Mouse (Mus musculus) layer of hippocampus, adult 2 months (tissue): ENCODE measurements at regions not wholly inside any gene's neighbourhood (a gene's known extent, or its start where the extent isn't known, plus 50 kb on each side); places are given as distances from the start of the nearest gene placed in this dataset.
"Not testable (repeated sequence)": the region's sequence is repeated elsewhere in the genome, so short reads cannot be mapped to it uniquely, and the experiment has no call there.

ENCODE experiments used
- DNase-seq, 2 experiments: peaks; one replicate each; pipeline ENCODE4 v3.0.0; 2022; ENCODE audit warnings: low spot score in 2 of 2
- H3K27ac ChIP-seq: fragments of 200-600 bp; 2 replicates; pipeline ENCODE4 v1.8.1; 2022
- H3K4me3 ChIP-seq: fragments of 200-600 bp; 2 replicates; pipeline ENCODE4 v1.8.1; 2022; ENCODE audit warnings: mild to moderate bottlenecking
- CTCF ChIP-seq: fragments of 200-600 bp; conservative IDR thresholded peaks from 2 replicates; pipeline ENCODE4 v1.8.1; 2022; ENCODE audit warnings: antibody characterized with exemption, mild to moderate bottlenecking, moderate library complexity

GRCm38 (mm10) chr13:10947398-10947797, 586.8 kb upstream of the Chrm3 start:
- no peak for TF ChIP-seq CTCF
- DNase-seq = no peak
- Histone ChIP-seq H3K27ac (no peak overlapping the region), H3K4me3 (no peak overlapping the region)

DNA sequence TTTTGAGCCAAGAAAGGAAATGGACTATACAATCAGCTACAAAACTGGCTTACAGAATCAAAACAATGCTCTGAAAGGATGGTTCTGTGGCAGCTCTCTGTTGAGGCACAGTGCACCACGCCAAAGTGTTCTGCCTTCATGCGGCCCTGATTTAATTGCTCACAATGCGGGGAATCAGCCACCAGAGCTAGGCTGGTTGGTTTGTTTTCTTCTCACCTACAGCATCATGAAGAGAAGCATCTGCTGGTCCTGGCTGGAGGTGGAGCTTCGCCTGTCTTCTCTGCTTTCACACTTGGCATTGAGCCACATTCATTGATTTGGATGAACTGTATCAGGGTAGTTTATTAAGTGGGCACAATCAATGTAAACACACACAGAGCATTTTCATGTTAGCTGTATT, 583.2 kb upstream of the Chrm3 start:
- TF ChIP-seq CTCF = no peak
- DNase-seq = no peak
- Histone ChIP-seq H3K4me3 (no peak overlapping the region), H3K27ac (no peak overlapping the region)

DNA sequence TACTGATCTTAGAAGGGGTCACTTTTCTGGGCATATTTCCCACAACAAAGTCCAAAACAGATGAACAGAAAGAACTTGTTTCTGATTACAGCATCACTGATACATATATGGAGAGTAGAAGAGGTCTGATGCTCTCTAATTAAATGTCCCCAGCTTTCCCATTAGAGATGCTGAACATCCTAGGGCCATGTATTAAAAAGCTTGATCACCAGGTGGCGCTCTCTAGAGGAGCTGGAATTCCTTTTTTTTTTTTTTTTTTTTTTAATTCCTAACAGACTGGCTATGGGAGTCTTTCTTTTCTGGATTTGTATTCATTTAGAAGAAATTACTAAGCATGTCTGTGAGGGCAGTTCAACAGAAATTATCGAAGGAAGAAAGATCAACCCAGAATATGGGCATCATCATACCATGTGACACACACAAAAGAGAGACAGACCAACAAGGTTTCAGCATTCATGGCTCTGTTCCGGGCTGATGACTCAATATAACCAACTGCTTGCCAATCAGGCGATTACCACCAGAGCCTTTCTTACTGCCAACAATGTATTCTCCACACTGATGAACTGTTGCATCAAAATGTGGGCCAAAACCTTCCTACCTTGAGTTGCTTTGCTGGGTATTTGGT, 581.5 kb upstream of the Chrm3 start:
- peak; percentile 79 for TF ChIP-seq CTCF
- Histone ChIP-seq H3K4me3 (no peak overlapping the region), H3K27ac (no peak overlapping the region)
- DNase-seq = peak in 1 of 2 experiments; percentile 37

- Histone ChIP-seq H3K27ac (no peak overlapping the region), H3K4me3 (no peak overlapping the region)
- no peak for DNase-seq
- TF ChIP-seq CTCF = peak; percentile 27; the same call in 1 of the 2 replicates
These were observed 577.6 kb upstream of the Chrm3 start for GRCm38 (mm10) chr13:10938233-10938632.

DNA sequence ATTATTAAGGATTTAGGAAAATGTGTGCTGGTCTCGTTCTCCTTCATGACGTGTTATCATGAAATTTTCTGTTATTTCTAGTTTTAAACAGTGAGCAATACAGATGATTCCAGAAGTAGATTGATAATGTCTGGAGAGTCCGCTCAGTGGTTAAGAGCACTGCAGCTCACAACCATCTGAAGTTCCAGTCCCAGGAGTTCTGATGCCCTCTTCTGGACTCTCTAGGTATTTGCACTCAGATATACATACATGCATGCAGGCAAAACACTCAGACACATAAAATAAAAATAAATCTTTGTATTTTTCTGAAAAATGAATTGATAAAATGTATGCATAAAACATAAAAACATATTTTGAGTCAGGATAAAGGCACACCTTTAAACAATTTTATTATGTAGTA, 570.1 kb upstream of the Chrm3 start:
- no peak for DNase-seq
- Histone ChIP-seq H3K4me3 (no peak overlapping the region), H3K27ac (no peak overlapping the region)
- TF ChIP-seq CTCF = peak; percentile 64

- no peak for DNase-seq
- H3K4me3 ChIP-seq = no peak overlapping the region
- H3K27ac ChIP-seq = no peak overlapping the region
- no peak for TF ChIP-seq CTCF
These were observed 553.7 kb upstream of the Chrm3 start for GRCm38 (mm10) chr13:10914377-10914776.

- no peak overlapping the region for H3K4me3 ChIP-seq
- H3K27ac ChIP-seq = no peak overlapping the region
- TF ChIP-seq CTCF = no peak
- no peak for DNase-seq
These were observed 548.6 kb upstream of the Chrm3 start for GRCm38 (mm10) chr13:10909122-10909751.

GRCm38 (mm10) chr13:10867864-10868263, 507.2 kb upstream of the Chrm3 start:
- DNase-seq = peak in 1 of 2 experiments; percentile 24
- Histone ChIP-seq H3K4me3 (no peak overlapping the region), H3K27ac (no peak overlapping the region)
- TF ChIP-seq CTCF = no peak

DNA sequence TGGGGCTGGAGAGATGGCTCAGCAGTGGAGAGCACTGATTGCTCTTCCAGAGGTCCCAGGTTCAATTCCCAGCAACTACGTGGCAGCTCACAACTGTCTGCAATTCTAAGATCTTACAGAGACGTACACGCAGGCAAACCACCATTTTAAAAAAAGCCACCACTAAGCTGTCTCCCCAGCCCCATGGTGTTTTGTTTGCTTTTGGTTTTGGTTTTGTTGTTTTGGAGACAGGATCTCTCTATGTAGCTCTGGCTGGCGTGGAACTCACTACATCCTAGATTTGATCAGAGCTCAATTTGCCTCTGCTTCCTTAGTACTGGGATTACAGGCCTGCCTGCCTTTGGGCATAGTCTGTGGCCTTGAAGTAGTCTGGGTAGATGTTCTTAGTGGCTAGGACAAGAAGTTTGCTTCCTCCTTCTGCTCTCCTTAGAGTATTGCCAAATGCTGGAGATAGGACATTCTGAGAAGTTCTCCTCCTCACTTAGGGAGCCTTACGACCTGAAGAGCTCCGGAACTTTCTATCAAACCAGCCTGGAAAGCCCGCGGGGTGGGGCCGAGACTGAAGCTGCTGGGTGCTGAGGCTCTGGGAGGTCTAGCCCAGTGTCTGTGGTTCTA, 495.4 kb upstream of the Chrm3 start:
- not testable (repeated sequence) for DNase-seq, H3K27ac ChIP-seq, H3K4me3 ChIP-seq

GRCm38 (mm10) chr13:10845212-10845611, 484.6 kb upstream of the Chrm3 start:
- peak in 1 of 2 experiments; percentile 16 for DNase-seq
- no peak for TF ChIP-seq CTCF
- Histone ChIP-seq H3K4me3 (no peak overlapping the region), H3K27ac (no peak overlapping the region)

DNA sequence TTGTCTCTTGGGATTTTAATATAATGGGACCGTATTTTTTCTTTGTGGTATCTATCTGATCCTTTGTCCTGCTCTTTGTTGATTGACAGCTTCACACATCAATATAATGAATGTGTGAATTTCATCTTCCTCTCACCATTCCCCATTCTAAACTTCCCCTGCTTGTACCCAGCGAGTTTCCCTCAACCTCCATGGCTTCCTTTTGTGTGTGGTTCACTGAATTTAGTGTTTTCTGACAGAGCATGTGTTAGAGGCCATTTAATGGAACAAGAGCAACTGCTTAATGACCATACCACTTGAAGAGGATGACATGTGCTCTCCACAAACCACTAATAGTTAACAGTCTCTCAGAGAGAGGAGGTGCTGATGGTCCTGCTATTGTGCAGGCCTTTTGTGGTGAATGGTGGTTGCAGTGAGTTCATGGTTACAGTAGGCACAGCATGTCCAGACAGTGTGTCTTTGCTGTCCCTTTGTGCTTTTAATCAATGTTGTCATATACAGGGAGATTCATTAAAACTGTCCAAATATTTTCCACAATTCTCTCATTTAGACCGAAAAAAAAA, 438.8 kb upstream of the Chrm3 start:
- no peak for DNase-seq
- no peak overlapping the region for H3K27ac ChIP-seq
- TF ChIP-seq CTCF = no peak
- no peak overlapping the region for H3K4me3 ChIP-seq
